Mouse (Mus musculus): ENCODE measurements around the gene Gm17555.

DNA sequence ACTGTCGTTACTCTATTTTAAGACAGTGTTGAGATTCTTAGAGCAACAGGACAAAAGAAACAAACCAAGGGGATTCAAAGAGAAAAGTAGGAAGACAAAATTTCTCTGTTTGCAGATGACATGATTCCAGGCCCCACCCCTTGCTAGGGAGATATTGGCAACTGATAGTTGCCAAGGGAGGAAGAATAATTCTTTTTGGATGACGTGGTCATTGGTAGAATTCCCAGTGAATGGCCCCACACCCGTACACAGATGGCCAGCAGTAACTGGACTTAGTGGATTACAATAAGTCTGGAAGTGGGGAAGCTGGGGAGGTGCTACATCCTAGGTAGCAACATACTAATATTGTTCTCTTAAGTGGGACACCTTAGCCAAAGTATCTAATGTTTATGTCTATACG lies 22.0 kb downstream of the Gm17555 start:
- TF ChIP-seq RAD21 (IDR thresholded peaks at IDR 0.05; ENCODE audit: low read depth, low read length): no peak
- no peak for TF ChIP-seq EP300 (IDR thresholded peaks at IDR 0.05; ENCODE audit: low read depth in 1 of 2, low read length in 2 of 2)
- no peak for TF ChIP-seq CTCF (IDR thresholded peaks at IDR 0.05 in 2 of 3, conservative IDR thresholded peaks at IDR 0.05 in 1 of 3; ENCODE audit: control insufficient read depth in 1 of 3, insufficient read depth in 1 of 3, low read depth in 2 of 3, low read length in 3 of 3, poor library complexity in 1 of 3, severe bottlenecking in 1 of 3)
- no peak for TF ChIP-seq MAZ (IDR thresholded peaks at IDR 0.05; ENCODE audit: low read depth, low read length)
- TF ChIP-seq TCF12 (IDR thresholded peaks at IDR 0.05; ENCODE audit: low read depth, low read length): no peak
- no peak for TF ChIP-seq MAX (IDR thresholded peaks at IDR 0.05; ENCODE audit: low read length)
- TF ChIP-seq HCFC1 (IDR thresholded peaks at IDR 0.05; ENCODE audit: low read depth, low read length): no peak
- no peak for TF ChIP-seq CHD1 (IDR thresholded peaks at IDR 0.05; ENCODE audit: low read depth, low read length)
- no peak for TF ChIP-seq ZNF384 (IDR thresholded peaks at IDR 0.05; ENCODE audit: low read depth, low read length)
- TF ChIP-seq CHD2 (IDR thresholded peaks at IDR 0.05; ENCODE audit: low read length): no peak
